Mouse (Mus musculus) CH12.LX (cell line): Measurements from ENCODE around the gene Pde4d. TPM values are rescaled to one million over a fixed set of nuclear protein-coding genes. Genes with fewer than 3 reads are reported as not detected.

ENCODE experiments used
- DNase-seq: peaks from one replicate; pipeline ENCODE4 v3.0.0-alpha.2; 2013; ENCODE audit errors: extremely low read depth
- H3K27ac ChIP-seq: 2 replicates; pipeline ENCODE4 v1.5.1; 2012; ENCODE audit warnings: low read depth, mild to moderate bottlenecking, control low read depth, moderate library complexity; ENCODE audit not compliant: insufficient read depth
- H3K27me3 ChIP-seq: replicated peaks from 2 replicates; pipeline ENCODE3; 2012; ENCODE audit warnings: inconsistent platforms
- H3K36me3 ChIP-seq, 2 experiments: replicated peaks in 1 of 2; 2 replicates each; pipeline versions ENCODE3 to v1.6.1; 2012; ENCODE audit warnings: inconsistent platforms in 1 of 2, low read length in 1 of 2, mild to moderate bottlenecking in 1 of 2, mixed read lengths in 1 of 2, moderate library complexity in 1 of 2; ENCODE audit not compliant: control insufficient read depth in 1 of 2, insufficient read depth in 1 of 2
- H3K4me1 ChIP-seq, 2 experiments: 2 replicates each; pipeline ENCODE4 v1.6.1; 2012; ENCODE audit warnings: inconsistent platforms in 1 of 2, moderate library complexity in 1 of 2; ENCODE audit not compliant: insufficient read depth in 2 of 2, control insufficient read depth in 1 of 2
- H3K4me2 ChIP-seq: 2 replicates; pipeline ENCODE4 v1.6.1; 2012; ENCODE audit warnings: low read depth, mild to moderate bottlenecking, control low read depth; ENCODE audit not compliant: poor library complexity, insufficient read depth, severe bottlenecking
- H3K4me3 ChIP-seq, 3 experiments: fragments of 150-350 bp in 1 of 3; sonication (generic) in 1 of 3; replicated peaks in 1 of 3; 2 replicates each; pipeline versions ENCODE3 to v1.5.1; 2011 to 2012; ENCODE audit warnings: low read depth in 2 of 3, low read length in 2 of 3, mild to moderate bottlenecking in 2 of 3, moderate library complexity in 2 of 3, control low read depth in 1 of 3, improper control_type of control experiment in 1 of 3, inconsistent platforms in 1 of 3, mixed read lengths in 1 of 3; ENCODE audit not compliant: poor library complexity in 1 of 3
- H3K79me2 ChIP-seq: replicated peaks from 2 replicates; pipeline ENCODE4 v1.6.1; 2012; ENCODE audit warnings: mild to moderate bottlenecking, moderate library complexity; ENCODE audit not compliant: control insufficient read depth, poor library complexity, insufficient read depth, severe bottlenecking; ENCODE audit errors: extremely low read depth
- H3K9ac ChIP-seq: 2 replicates; pipeline ENCODE4 v1.6.1; 2012; ENCODE audit warnings: low read depth, mild to moderate bottlenecking, control low read depth, moderate library complexity; ENCODE audit not compliant: insufficient read depth
- H3K9me3 ChIP-seq: replicated peaks from 2 replicates; pipeline ENCODE3; 2012; ENCODE audit warnings: low read length, inconsistent platforms, mixed read lengths
- CHD2 ChIP-seq: IDR thresholded peaks from 2 replicates; pipeline ENCODE4 v1.6.1; 2011; ENCODE audit warnings: low read length, improper control_type of control experiment
- E2F4 ChIP-seq: IDR thresholded peaks from 2 replicates; pipeline ENCODE4 v1.6.1; 2011; ENCODE audit warnings: low read depth, low read length, improper control_type of control experiment; ENCODE audit not compliant: insufficient replicate concordance
- ELF1 ChIP-seq: IDR thresholded peaks from 2 replicates; pipeline ENCODE4 v1.6.1; 2014; ENCODE audit warnings: low read depth, mild to moderate bottlenecking, inconsistent platforms, low read length, improper control_type of control experiment
- ETS1 ChIP-seq: conservative IDR thresholded peaks from 2 replicates; pipeline ENCODE4 v1.6.1; 2012; ENCODE audit warnings: low read depth, mild to moderate bottlenecking, inconsistent platforms, low read length, improper control_type of control experiment, moderate library complexity
- IRF4 ChIP-seq: IDR thresholded peaks from 2 replicates; pipeline ENCODE4 v1.6.1; 2014; ENCODE audit warnings: low read depth, mild to moderate bottlenecking, inconsistent platforms, low read length, improper control_type of control experiment
- JUN ChIP-seq: IDR thresholded peaks from 2 replicates; pipeline ENCODE4 v1.6.1; 2011; ENCODE audit warnings: low read depth, mild to moderate bottlenecking, low read length, improper control_type of control experiment, moderate library complexity; ENCODE audit not compliant: insufficient read depth
- JUND ChIP-seq: conservative IDR thresholded peaks from 2 replicates; pipeline ENCODE4 v1.6.1; 2011; ENCODE audit warnings: low read depth, low read length, improper control_type of control experiment
- MAX ChIP-seq: IDR thresholded peaks from 2 replicates; pipeline ENCODE4 v1.6.1; 2011; ENCODE audit warnings: low read length, improper control_type of control experiment
- MEF2A ChIP-seq: IDR thresholded peaks from 2 replicates; pipeline ENCODE4 v1.6.1; 2014; ENCODE audit warnings: low read depth, mild to moderate bottlenecking, inconsistent platforms, low read length, improper control_type of control experiment, borderline replicate concordance
- MXI1 ChIP-seq: IDR thresholded peaks from 2 replicates; pipeline ENCODE4 v1.6.1; 2011; ENCODE audit warnings: mild to moderate bottlenecking, low read depth, low read length, improper control_type of control experiment
- MYC ChIP-seq: IDR thresholded peaks from 2 replicates; pipeline ENCODE4 v1.6.1; 2011; ENCODE audit warnings: low read depth, mild to moderate bottlenecking, improper control_type of control experiment, low read length
- NELFE ChIP-seq: IDR thresholded peaks from 2 replicates; pipeline ENCODE4 v1.6.1; 2011; ENCODE audit warnings: low read depth, low read length, improper control_type of control experiment
- POLR2AphosphoS2 ChIP-seq: IDR thresholded peaks from 2 replicates; pipeline ENCODE4 v1.6.1; 2011; ENCODE audit warnings: low read depth, low read length, improper control_type of control experiment
- RAD21 ChIP-seq: IDR thresholded peaks from 2 replicates; pipeline ENCODE4 v1.6.1; 2011; ENCODE audit warnings: low read depth, mild to moderate bottlenecking, low read length, improper control_type of control experiment, moderate library complexity
- RCOR1 ChIP-seq: conservative IDR thresholded peaks from 2 replicates; pipeline ENCODE4 v1.6.1; 2012; ENCODE audit warnings: low read depth, mild to moderate bottlenecking, inconsistent platforms, low read length, improper control_type of control experiment
- SIN3A ChIP-seq: IDR thresholded peaks from 2 replicates; pipeline ENCODE4 v1.6.1; 2012; ENCODE audit warnings: low read length, improper control_type of control experiment, inconsistent platforms
- TBP ChIP-seq: conservative IDR thresholded peaks from 2 replicates; pipeline ENCODE4 v1.6.1; 2011; ENCODE audit warnings: low read depth, low read length, improper control_type of control experiment
- USF1 ChIP-seq: IDR thresholded peaks from 2 replicates; pipeline ENCODE4 v1.6.1; 2014; ENCODE audit warnings: low read depth, mild to moderate bottlenecking, inconsistent platforms, low read length, improper control_type of control experiment
- ZKSCAN1 ChIP-seq: IDR thresholded peaks from 2 replicates; pipeline ENCODE4 v1.6.1; 2012; ENCODE audit warnings: low read depth, inconsistent platforms, low read length, improper control_type of control experiment, borderline replicate concordance
- ZMIZ1 ChIP-seq: IDR thresholded peaks from 2 replicates; pipeline ENCODE4 v1.6.1; 2012; ENCODE audit warnings: low read depth, mild to moderate bottlenecking, inconsistent platforms, low read length, improper control_type of control experiment
- ZNF384 ChIP-seq: IDR thresholded peaks from 2 replicates; pipeline ENCODE4 v1.6.1; 2012; ENCODE audit warnings: low read depth, low read length, improper control_type of control experiment, inconsistent platforms
- dilution Hi-C: fragments of 300-500 bp; cut with MboI; formaldehyde crosslinking; loops from 2 replicates; pipeline ENCODE4 v1.14.3; 2020; ENCODE audit warnings: low sequenced_read_pairs; ENCODE audit not compliant: extremely low pct_unique_long_range_greater_than_20kb, extremely low pct_ligation_motif_present
- in situ Hi-C: fragments of 300-500 bp; cut with MboI; formaldehyde crosslinking; loops from 3 replicates; pipeline ENCODE4 v1.14.3; 2019; ENCODE audit warnings: low sequenced_read_pairs, low pct_ligation_motif_present, low pct_unique_long_range_greater_than_20kb, mixed read lengths
- polyA plus RNA-seq: library from polyadenylated mRNA; unstranded; fragments of >175 nt; gene quantifications from 2 replicates; pipeline ENCODE4 v1.2.1, GENCODE M21; 2012; ENCODE audit warnings: low read depth; ENCODE audit not compliant: insufficient read length
- total RNA-seq, 2 experiments: library from RNA; depleted of rRNA; stranded (reverse); fragments of 300-350 nt in 1 of 2; fragments of >200 nt in 1 of 2; gene quantifications; 2 replicates each; pipeline ENCODE4 v1.2.3; 2012 to 2014

Gene Pde4d
- total and polyA plus RNA-seq, 3 experiments, result not detected

DNA sequence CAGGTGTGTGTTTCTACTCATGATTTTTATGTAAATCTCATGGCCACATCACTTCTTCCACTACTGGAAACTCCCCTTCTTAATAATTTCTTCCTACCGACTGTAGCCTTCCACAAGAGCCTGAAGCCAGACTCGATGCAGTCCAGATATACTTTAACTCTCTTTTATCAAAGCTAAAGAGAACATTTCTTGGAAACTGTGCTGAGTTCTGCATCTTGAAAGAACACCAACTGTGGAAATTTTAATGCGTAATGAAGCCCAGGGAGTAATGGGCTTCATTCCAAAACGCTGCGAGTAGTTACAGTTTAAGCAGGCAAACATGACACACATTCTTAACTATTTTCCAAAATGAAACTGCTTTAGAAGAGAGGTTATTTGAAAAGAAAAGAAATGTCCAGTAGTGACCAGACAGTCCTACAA lies 92.6 kb downstream of the Pde4d start (continued):
- peak; percentile 80 for TF ChIP-seq ETS1
- no peak for TF ChIP-seq ZNF384

- in situ Hi-C loops, result no loop called here
- dilution Hi-C loops, result no loop called here
- no peaks in the 10 kb centered on the region for H3K4me1 ChIP-seq
These were observed 102.5 kb downstream of the Pde4d start for GRCm38 (mm10) chr13:108552288-108552687.

DNA sequence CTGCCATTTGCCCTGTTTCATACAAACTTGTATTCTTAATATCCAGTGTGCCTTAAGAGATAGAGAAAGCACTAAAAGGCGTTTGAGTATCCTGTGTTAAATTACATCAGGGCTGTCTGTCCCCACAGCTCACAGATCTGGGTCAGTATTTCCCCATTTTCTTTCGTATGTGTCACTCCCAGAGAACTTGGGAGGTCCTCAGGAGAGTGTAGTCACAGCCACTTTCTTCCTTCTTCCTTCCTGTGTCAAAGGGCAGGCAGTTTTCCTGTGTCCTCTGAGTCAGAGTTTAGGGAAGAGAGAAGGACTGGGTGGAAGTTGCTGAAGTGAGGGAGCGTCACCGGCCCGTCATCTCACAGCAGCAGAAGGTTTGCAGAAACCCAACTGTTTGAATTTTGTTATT lies 103.2 kb downstream of the Pde4d start:
- H3K9ac ChIP-seq, result no peak overlapping the region
- H3K4me2 ChIP-seq, result no peak overlapping the region
- no peak overlapping the region for H3K27ac ChIP-seq
- dilution Hi-C loops (no loop called here), in situ Hi-C loops (no loop called here)
- H3K79me2 ChIP-seq, result no peaks in the 10 kb centered on the region
- DNase-seq, result no peak
- no peaks in the 10 kb centered on the region for H3K9me3 ChIP-seq
- H3K36me3 ChIP-seq, result no peaks in the 10 kb centered on the region
- no peaks in the 10 kb centered on the region for H3K27me3 ChIP-seq
- H3K4me3 ChIP-seq, result no peak overlapping the region
- TF ChIP-seq JUN (no peak), CHD2 (no peak), JUND (no peak), ETS1 (no peak), ZNF384 (no peak), ELF1 (no peak), MEF2A (no peak), MYC (no peak), USF1 (no peak), ZMIZ1 (no peak), E2F4 (no peak), IRF4 (no peak), NELFE (no peak), RAD21 (no peak)
- TF ChIP-seq, all 38 proteins: peak for 0
- no peaks in the 10 kb centered on the region for H3K4me1 ChIP-seq

More at GRCm38 (mm10) chr13:108552288-108552687, 102.5 kb downstream of the Pde4d start:
- Histone ChIP-seq H3K9me3 (no peaks in the 10 kb centered on the region), H3K27ac (no peak overlapping the region), H3K36me3 (no peaks in the 10 kb centered on the region), H3K4me3 (no peak overlapping the region), H3K27me3 (no peaks in the 10 kb centered on the region), H3K79me2 (no peaks in the 10 kb centered on the region), H3K4me2 (no peak overlapping the region), H3K9ac (no peak overlapping the region)
- no peak for DNase-seq
- TF ChIP-seq RAD21 (no peak), SIN3A (no peak), MYC (no peak), POLR2AphosphoS2 (no peak), CHD2 (no peak), NELFE (no peak), ELF1 (no peak), ZKSCAN1 (no peak), MEF2A (no peak), JUN (no peak), RCOR1 (no peak), TBP (no peak), MXI1 (no peak), E2F4 (no peak), MAX (no peak)
